Comparison of ENCODE assay signal across 9 mouse cellular contexts in genomic region chr10:7809937-7810336, GRCm38 (mm10). TPM values are rescaled to one million over a fixed set of nuclear protein-coding genes. Genes with fewer than 3 reads are reported as not detected.
DNase-seq lines count a peak whose midpoint lies in the region; ATAC-seq and TF ChIP-seq lines count a peak whose summit lies in the region.
"Had no signal": no experiment of that assay in that cellular context is flagged by ENCODE, and none has a peak within 500 bp of the region (broad histone marks: within the 10 kb centered on the region; RNA-seq: fewer than 3 reads in every experiment).

No protein-coding gene starts in this region.

- H3K27me3 ChIP-seq in liver, adult 2 months (ENCODE audit: control insufficient read depth, insufficient read depth, low read length), result no peaks in the 10 kb centered on the region
- no peaks in the 10 kb centered on the region for H3K27me3 ChIP-seq in embryonic facial prominence, embryonic 10.5 days (replicated peaks; ENCODE audit: low read depth, poor library complexity, severe bottlenecking)
- H3K27me3 ChIP-seq in intestine, embryonic 14.5 days (replicated peaks; ENCODE audit: control insufficient read depth, insufficient read depth, low read length), result no peaks in the 10 kb centered on the region
- no peaks in the 10 kb centered on the region for H3K27me3 ChIP-seq in limb, embryonic 11.5 days (ENCODE audit: control insufficient read depth, insufficient read depth, low read length)
- H3K27me3 ChIP-seq: embryonic facial prominence, embryonic 13.5 days had no signal

- peak; percentile 75 for DNase-seq in liver, adult 2 months (ENCODE audit: extremely low read depth, low read depth, low spot score)
- DNase-seq in liver, result no peak
- peak; percentile 71 for DNase-seq in T-cell, adult 2 months (ENCODE audit: low spot score)
- DNase-seq in embryonic facial prominence, embryonic 10.5 days (ENCODE audit: low spot score), result peak; percentile 32
- DNase-seq in intestine, embryonic 14.5 days (ENCODE audit: low spot score), result peak; percentile 77
- peak; percentile 67 for DNase-seq in limb, embryonic 11.5 days (ENCODE audit: low spot score)
- DNase-seq in testis, postnatal 10 days (ENCODE audit: low spot score), result no peak

- no peaks in the 10 kb centered on the region for H3K4me1 ChIP-seq in liver, adult 2 months (ENCODE audit: control insufficient read depth, insufficient read depth, low read length)
- H3K4me1 ChIP-seq in embryonic facial prominence, embryonic 10.5 days, result no peaks in the 10 kb centered on the region
- H3K4me1 ChIP-seq in intestine, embryonic 14.5 days (replicated peaks; ENCODE audit: control insufficient read depth, insufficient read depth, low read length), result no peaks in the 10 kb centered on the region
- no peaks in the 10 kb centered on the region for H3K4me1 ChIP-seq in limb, embryonic 11.5 days (ENCODE audit: control insufficient read depth, insufficient read depth, low read length)
- H3K4me1 ChIP-seq: embryonic facial prominence, embryonic 13.5 days had no signal

- H3K36me3 ChIP-seq in liver, adult 2 months (ENCODE audit: control insufficient read depth, insufficient read depth, low read length), result peaks cover 45% of the 10 kb centered on the region
- peaks cover 96% of the 10 kb centered on the region for H3K36me3 ChIP-seq in embryonic facial prominence, embryonic 10.5 days (replicated peaks)
- H3K36me3 ChIP-seq in intestine, embryonic 14.5 days (ENCODE audit: control insufficient read depth, insufficient read depth, low read length), result peaks cover 82% of the 10 kb centered on the region
- peaks cover 11% of the 10 kb centered on the region for H3K36me3 ChIP-seq in limb, embryonic 11.5 days (ENCODE audit: control insufficient read depth, insufficient read depth, low read length)

- no peak overlapping the region for H3K27ac ChIP-seq in liver, adult 2 months (replicated peaks; ENCODE audit: insufficient read depth, low read depth, low read length)
- no peak overlapping the region for H3K27ac ChIP-seq in embryonic facial prominence, embryonic 10.5 days (replicated peaks)
- no peak overlapping the region for H3K27ac ChIP-seq in intestine, embryonic 14.5 days (ENCODE audit: low read depth)
- no peak overlapping the region for H3K27ac ChIP-seq in limb, embryonic 11.5 days (replicated peaks; ENCODE audit: low read depth, low read length)
- H3K27ac ChIP-seq: embryonic facial prominence, embryonic 13.5 days had no signal

- no peak overlapping the region for H3K4me2 ChIP-seq in intestine, embryonic 14.5 days (ENCODE audit: low read length)
- H3K4me2 ChIP-seq in limb, embryonic 11.5 days (ENCODE audit: low read depth, severe bottlenecking), result no peak overlapping the region
- H3K4me2 ChIP-seq: embryonic facial prominence, embryonic 13.5 days had no signal

- H3K9ac ChIP-seq in liver, adult 2 months (ENCODE audit: low read depth, low read length), result no peak overlapping the region
- no peak overlapping the region for H3K9ac ChIP-seq in intestine, embryonic 14.5 days (ENCODE audit: low read length)
- no peak overlapping the region for H3K9ac ChIP-seq in limb, embryonic 11.5 days (ENCODE audit: low read length)
- H3K9ac ChIP-seq: embryonic facial prominence, embryonic 13.5 days had no signal

- TF ChIP-seq CTCF in liver, adult 2 months (IDR thresholded peaks at IDR 0.05; ENCODE audit: low read depth, low read length), result peak; percentile 63

- 0 out of 2 replicates have a peak, but pooled peaks have one; percentile 23 for ATAC-seq in intestine, embryonic 14.5 days (replicated peaks; ENCODE audit: low FRiP score, low TSS enrichment, low read depth)
- ATAC-seq in limb, embryonic 11.5 days (ENCODE audit: insufficient number of reproducible peaks, low FRiP score, low TSS enrichment, low read depth), result no peak
- ATAC-seq in monocyte, adult 5-6 weeks (replicated peaks; ENCODE audit: insufficient number of reproducible peaks, low FRiP score, low TSS enrichment, poor library complexity, severe bottlenecking), result peak; percentile 76

- WGBS in liver, adult 2 months, result 49% methylated on average over 2 of the region's 2 CpGs
- WGBS in embryonic facial prominence, embryonic 10.5 days, result 45% methylated on average over 2 of the region's 2 CpGs
- WGBS in intestine, embryonic 14.5 days, result 45% methylated on average over 2 of the region's 2 CpGs
- 57% methylated on average over 2 of the region's 2 CpGs for WGBS in limb, embryonic 11.5 days

- H3K4me3 ChIP-seq in liver, adult 2 months (ENCODE audit: insufficient read depth, low read depth, low read length), result no peak overlapping the region
- no peak overlapping the region for H3K4me3 ChIP-seq in embryonic facial prominence, embryonic 10.5 days
- no peak overlapping the region for H3K4me3 ChIP-seq in intestine, embryonic 14.5 days (ENCODE audit: low read depth, low read length)
- H3K4me3 ChIP-seq in limb, embryonic 11.5 days (ENCODE audit: low read depth, low read length), result no peak overlapping the region
- H3K4me3 ChIP-seq: embryonic facial prominence, embryonic 13.5 days had no signal

- TF ChIP-seq POLR2A in liver, adult 2 months (IDR thresholded peaks at IDR 0.05; ENCODE audit: extremely low read depth, insufficient read depth, low read length), result no peak

- H3K79me2 ChIP-seq in liver, adult 2 months (ENCODE audit: control insufficient read depth, insufficient read depth, low read length), result peaks cover 2% of the 10 kb centered on the region; the same call in 1 of the 2 replicates

- no peaks in the 10 kb centered on the region for H3K9me3 ChIP-seq in embryonic facial prominence, embryonic 10.5 days
- H3K9me3 ChIP-seq in intestine, embryonic 14.5 days (ENCODE audit: control insufficient read depth, low read length), result no peaks in the 10 kb centered on the region
- H3K9me3 ChIP-seq in limb, embryonic 11.5 days (ENCODE audit: control insufficient read depth, low read length), result no peaks in the 10 kb centered on the region
- H3K9me3 ChIP-seq: embryonic facial prominence, embryonic 13.5 days had no signal

RNA-seq across cellular contexts. Expression of gene Ppil4, which starts 17.2 kb away (rescaled TPM):
- 9.1 and 12.1 TPM in 2 replicates for total RNA-seq in liver, adult 2 months (2014; rRNA removed)
- polyA plus RNA-seq in liver, adult 2 months (2012; rRNA removed), result 2.4 and 2.8 TPM in 2 replicates
- polyA plus RNA-seq in embryonic facial prominence, embryonic 10.5 days (2016; fragmentation: Nextera tagmentation; extraction: Ambion mirVana), result 41.6 and 41.9 TPM in 2 replicates
- polyA plus RNA-seq in intestine, embryonic 14.5 days (2014; fragmentation: Nextera tagmentation; extraction: Ambion mirVana), result 34.7 and 39.7 TPM in 2 replicates
- 46.9 and 51.7 TPM in 2 replicates for polyA plus RNA-seq in limb, embryonic 11.5 days (2014; fragmentation: Nextera tagmentation; extraction: Ambion mirVana)
- 146 to 157 TPM (median 154 TPM) in 3 replicates for total RNA-seq in monocyte, adult 5-6 weeks (2017)

RNA-seq across cellular contexts. Expression of gene Ginm1, which starts 17.3 kb away (rescaled TPM):
- total RNA-seq in liver, adult 2 months (2014; rRNA removed), result 34.4 and 64.2 TPM in 2 replicates
- 13.6 TPM in 2 replicates for polyA plus RNA-seq in liver, adult 2 months (2012; rRNA removed)
- polyA plus RNA-seq in embryonic facial prominence, embryonic 10.5 days (2016; fragmentation: Nextera tagmentation; extraction: Ambion mirVana), result 44.7 and 52.8 TPM in 2 replicates
- polyA plus RNA-seq in intestine, embryonic 14.5 days (2014; fragmentation: Nextera tagmentation; extraction: Ambion mirVana), result 65.8 and 69.5 TPM in 2 replicates
- 51.4 and 53.9 TPM in 2 replicates for polyA plus RNA-seq in limb, embryonic 11.5 days (2014; fragmentation: Nextera tagmentation; extraction: Ambion mirVana)
- 91.1 to 104 TPM (median 95.7 TPM) in 3 replicates for total RNA-seq in monocyte, adult 5-6 weeks (2017)

RNA-seq across cellular contexts. Expression of gene Zc3h12d, which starts 22.3 kb away (rescaled TPM):
- 2.2 and 2.6 TPM in 2 replicates for total RNA-seq in liver, adult 2 months (2014; rRNA removed)
- polyA plus RNA-seq in liver, adult 2 months (2012; rRNA removed), result 1.6 TPM in 2 replicates
- polyA plus RNA-seq in embryonic facial prominence, embryonic 10.5 days (2016; fragmentation: Nextera tagmentation; extraction: Ambion mirVana), result 0.09 and 0.12 TPM in 2 replicates
- polyA plus RNA-seq in intestine, embryonic 14.5 days (2014; fragmentation: Nextera tagmentation; extraction: Ambion mirVana), result 0.13 and 0.23 TPM in 2 replicates
- 0.07 TPM in 2 replicates for polyA plus RNA-seq in limb, embryonic 11.5 days (2014; fragmentation: Nextera tagmentation; extraction: Ambion mirVana)
- 20.3 to 26.7 TPM (median 25.0 TPM) in 3 replicates for total RNA-seq in monocyte, adult 5-6 weeks (2017)

Comparison
In these comparisons a context has a peak if more than half of its experiments do, and no peak if none do; other contexts are left out.
1. DNase-seq: peak in liver, adult 2 months (single experiment), T-cell, adult 2 months (single experiment), embryonic facial prominence, embryonic 10.5 days (single experiment), intestine, embryonic 14.5 days (single experiment) and limb, embryonic 11.5 days (single experiment); none in liver (single experiment) and testis, postnatal 10 days (single experiment).